Mouse (Mus musculus) naive thymus-derived CD4-positive, alpha-beta T cell, adult 2 months (primary cell): ENCODE results near the gene Pitpnm1.
"Not testable (repeated sequence)": the region's sequence is repeated elsewhere in the genome, so short reads cannot be mapped to it uniquely, and the experiment has no call there.

Source experiments
- DNase-seq: peaks from one replicate; pipeline ENCODE4 v3.0.0-alpha.2; 2011; ENCODE audit warnings: low read depth

Pitpnm1 gene

DNA sequence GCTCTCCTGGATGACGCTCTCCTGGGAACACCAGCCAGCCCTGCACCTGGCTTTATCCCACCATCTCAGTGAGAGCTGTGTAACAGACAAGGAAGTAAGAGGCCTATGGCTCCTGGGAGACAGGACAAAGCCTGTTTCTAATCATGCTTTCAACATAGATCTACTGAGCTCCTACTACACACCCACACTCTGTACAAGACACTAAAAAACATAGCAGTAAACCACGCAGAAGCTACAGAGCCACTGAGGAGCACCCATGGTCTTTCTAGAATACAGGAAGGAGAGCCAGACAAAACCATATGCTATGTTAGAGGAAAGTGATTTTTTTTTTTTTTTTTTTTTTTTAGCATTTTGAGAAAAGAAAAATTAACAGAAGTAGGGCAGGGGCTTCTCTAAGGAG is 18.6 kb downstream of the Pitpnm1 start:
- DNase-seq = peak; percentile 42

DNA sequence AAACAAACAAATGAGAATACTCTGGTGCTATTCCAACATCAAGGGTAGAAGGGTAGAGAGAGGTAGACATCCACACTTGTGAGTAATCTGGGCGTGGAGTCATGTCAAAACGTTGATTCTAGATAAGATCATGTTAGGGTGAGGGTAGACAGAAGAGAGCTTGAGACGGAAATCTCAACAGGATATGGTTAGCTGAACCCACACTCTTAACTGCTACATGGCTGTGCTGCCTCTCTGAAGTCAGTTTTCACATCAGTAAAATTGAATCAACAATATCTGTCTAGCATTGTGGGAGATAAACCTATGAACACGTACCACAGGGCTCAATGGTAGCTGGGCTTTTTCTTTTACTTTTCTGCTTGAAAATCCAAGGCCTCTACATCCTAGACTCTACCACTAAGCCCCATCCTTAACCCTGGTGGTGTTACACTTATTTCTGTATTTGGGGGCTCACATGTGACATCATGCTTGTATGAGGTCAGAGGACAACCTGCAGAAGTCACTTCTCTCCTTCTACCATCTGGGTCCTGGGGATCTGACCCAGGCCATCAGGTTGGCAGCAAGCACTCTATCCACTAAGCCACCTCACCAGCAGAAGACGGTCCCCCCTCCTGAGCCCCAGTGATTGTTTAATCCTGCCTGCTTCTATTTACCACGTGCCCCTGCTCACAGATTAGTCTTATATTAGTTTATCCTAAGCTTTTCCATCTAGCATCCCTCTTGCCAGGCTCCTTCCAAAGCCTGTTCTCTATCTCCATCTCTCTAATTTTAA is 20.1 kb downstream of the Pitpnm1 start:
- peak; percentile 93 for DNase-seq

- DNase-seq = no peak
Measured at GRCm38 (mm10) chr19:4120496-4120895, 20.7 kb downstream of the Pitpnm1 start.

DNA sequence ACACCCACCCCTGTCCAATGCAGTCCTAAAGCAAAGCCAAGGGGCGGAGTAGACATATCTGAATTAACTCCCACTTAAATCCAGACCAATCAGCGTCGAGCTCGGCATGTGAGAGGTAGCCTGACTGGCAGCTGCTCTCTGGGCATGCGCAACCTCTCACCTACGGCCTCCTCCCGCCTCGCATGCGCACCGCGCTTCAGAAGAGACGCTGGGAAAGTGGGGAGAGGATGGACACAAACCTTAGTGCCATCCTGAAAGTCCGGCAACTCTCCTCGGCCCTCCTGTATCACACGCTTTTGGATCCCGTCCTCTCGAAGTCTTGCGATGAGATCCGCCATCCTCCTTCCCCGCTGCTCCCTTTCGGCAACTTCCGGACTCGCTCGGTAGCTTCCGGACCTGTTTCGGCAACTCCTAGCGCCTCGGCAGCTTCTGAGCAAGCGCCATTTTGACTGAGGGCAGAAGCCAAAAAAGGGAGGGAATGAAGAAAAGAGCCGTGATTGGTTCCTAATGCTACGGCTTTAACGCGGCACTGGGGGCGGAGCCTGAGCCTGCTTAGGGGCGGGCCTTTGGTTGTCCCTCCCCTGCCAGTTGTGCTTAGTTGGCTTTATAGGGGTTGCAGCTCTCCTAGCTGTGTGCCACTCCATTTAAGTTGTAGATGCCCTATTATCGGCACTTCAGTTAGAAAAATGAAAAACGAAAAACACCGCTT is 21.5 kb downstream of the Pitpnm1 start:
- DNase-seq = peak; percentile 100

DNA sequence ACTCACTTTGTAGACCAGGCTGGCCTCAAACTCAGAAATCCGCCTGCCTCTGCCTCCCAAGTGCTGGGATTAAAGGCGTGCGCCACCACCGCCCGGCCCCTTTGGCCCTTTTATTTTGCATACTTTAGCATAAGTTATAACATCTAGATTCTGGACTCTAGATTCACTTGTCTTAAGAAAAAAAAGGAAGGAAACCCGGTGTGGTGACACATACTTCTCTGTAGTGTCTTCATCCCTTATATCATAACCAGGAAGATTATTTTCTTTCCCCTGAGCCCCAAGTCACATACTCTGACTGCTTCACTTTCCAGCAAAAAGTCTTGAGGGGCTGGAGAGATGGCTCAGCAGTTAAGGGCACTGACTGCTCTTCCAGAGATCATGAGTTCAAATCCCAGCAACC is 22.1 kb downstream of the Pitpnm1 start:
- DNase-seq = peak; percentile 47

GRCm38 (mm10) chr19:4122411-4123370 is 22.9 kb downstream of the Pitpnm1 start:
- DNase-seq = peak; percentile 40

GRCm38 (mm10) chr19:4124432-4124831 is 24.6 kb downstream of the Pitpnm1 start:
- no peak for DNase-seq

DNA sequence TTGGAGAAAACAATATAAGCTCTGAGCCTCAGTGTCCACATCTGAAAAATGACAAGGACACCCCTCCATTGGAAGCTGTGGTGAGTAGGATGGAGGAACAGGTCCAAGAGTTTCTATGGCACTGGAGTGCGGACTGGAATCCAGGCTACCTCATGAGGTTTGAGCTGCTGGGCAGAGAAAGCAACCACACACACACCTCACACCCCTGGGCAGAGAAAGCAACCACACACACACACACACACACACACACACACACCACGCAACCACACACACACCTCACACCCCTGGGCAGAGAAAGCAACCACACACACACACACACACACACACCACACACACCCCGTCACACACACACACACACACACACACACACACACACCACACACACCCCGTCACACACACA is 25.5 kb downstream of the Pitpnm1 start:
- DNase-seq = peak; percentile 64

DNA sequence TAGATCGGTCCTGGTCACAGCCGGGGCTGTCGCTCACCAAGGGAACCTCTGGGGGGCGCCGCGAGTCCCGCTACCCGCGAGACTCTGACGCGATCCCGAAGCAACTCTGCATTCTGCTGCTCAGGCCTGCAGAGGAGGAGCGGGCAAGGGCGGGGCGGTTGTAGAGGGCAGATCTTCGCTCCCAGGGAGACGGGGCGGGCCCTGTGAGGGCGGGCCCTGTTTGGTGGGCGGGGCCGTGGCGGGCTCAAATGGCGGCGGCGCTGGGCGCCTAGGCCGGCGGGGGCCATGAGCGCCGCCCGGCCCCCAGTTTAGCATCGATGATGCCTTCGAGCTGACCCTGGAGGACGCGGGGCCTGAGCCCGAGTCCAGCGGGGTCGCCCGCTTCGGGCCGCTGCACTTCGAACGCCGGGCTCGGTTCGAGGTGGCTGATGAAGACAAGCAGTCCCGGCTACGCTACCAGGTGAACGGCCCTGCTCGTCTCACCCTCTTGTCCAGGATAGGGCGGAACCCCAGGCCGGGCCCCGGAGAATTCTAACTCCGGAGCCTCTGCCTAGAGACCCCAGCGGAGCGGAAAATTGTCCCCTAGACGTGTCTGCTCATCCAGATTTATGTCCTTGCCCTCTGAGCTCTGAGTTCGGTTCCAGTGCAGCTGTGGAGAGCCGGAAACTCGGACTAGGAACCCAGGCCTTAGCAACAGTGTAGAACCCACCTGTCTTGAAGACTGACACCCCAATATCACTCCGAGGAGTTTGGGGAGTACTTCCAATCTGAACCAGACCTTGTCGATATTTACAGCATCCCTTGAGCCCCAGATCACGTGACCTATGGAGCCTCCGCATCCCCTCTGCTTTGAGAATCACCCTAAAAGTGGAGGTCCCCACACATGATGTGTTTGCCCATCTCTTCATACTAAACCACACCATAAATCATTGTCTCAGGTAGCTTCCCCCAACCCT is 26.2 kb downstream of the Pitpnm1 start, which contains the start of gene Aip:
Aip (minus strand) TSS at position 118 of the 956 bp plus-strand sequence.
- DNase-seq = peak; percentile 98

DNA sequence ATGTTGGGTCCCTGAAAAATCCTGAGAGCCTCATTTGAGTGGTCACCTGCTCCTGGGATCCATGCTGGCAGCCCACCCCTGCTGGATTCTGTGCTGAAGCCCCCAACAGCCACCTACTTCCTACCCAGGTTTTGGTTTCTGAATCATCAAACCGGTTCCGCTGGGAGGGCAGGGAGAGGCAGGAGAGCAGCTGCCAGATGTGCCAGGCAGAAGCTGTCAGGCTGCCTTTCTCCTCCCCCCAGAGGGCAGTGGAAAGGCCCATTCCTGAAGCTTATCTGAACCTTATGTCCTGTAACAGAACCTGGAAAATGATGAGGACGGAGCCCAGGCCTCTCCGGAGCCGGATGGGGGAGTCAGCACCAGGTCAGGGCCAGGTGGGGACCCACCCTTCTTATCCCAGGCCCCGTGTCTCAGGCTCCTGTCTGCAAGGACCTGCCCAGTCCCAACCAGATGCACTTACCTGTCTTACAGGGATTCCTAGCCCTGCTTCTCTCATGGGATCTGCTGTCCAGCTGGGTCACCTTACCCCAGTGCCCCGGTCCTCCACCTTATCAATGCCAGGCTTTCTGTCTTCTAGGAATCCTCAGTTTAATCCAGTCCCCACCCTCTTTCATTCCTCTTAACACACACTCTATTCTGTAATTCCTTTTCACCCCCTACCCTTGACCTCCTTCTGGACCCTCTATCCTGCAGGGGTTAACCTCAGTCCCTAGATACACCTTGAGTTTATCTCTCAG is 27.1 kb downstream of the Pitpnm1 start:
- DNase-seq = no peak

GRCm38 (mm10) chr19:4129462-4129861 is 29.7 kb downstream of the Pitpnm1 start:
- DNase-seq = no peak

GRCm38 (mm10) chr19:4130106-4130505 is 30.3 kb downstream of the Pitpnm1 start:
- DNase-seq = no peak

GRCm38 (mm10) chr19:4131075-4131474 is 31.3 kb downstream of the Pitpnm1 start:
- no peak for DNase-seq

- no peak for DNase-seq
Measured at GRCm38 (mm10) chr19:4131768-4132167, 32.0 kb downstream of the Pitpnm1 start.

DNA sequence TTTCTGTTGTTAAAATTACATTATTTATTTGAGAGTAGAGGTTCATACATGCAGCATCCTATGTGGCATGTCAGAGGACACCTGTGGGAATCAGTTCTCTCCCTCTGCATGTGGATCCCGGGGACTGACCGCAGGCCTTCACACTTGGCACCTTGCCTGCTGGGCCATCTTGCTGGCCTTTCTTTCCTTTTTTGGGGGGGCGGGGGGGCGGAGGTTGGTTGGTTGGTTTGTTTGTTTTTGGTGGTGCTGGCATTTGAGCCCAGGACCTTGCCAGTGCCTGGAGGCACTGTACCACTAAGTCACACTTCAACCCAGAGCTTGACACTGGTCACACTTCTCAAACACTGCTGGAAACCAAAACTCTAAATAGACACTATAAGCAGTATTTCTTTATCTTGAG is 34.6 kb downstream of the Pitpnm1 start:
- no peak for DNase-seq

DNA sequence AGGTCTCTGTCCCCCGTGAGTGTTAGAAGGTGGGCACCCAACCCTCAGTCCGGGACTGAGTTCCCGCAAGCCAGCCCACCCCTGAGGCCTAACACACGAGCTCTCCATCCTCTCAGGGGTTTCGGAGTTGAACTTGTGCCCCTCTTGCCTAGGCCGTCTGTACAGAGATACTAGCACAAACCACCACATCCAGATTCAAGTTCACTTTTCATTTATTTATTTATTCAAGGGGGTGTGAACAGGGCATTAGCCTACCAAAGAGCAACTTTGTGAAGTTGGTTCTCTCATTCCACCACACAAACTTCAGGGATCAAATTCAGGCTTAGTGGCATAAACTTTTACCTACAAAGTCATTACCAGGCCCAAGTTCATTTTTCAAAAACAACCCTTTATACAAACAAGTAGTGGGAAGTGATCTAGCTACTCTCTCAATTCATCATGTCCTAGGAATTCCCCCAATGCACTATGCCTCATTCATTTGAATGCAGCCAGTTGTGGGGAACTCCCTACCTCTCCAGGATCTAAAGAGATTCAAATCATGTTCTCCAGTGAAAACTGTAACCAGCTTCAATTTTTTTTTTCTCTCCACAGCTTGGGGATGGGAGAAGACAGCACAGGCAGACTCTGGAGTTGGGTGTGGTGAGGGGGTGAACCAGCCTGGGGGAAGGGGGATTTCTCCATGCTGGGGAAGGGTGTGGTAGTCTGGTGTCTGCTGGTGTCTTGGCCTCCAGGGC is 35.6 kb downstream of the Pitpnm1 start:
- DNase-seq = not testable (repeated sequence)

- DNase-seq = peak; percentile 62
Measured at GRCm38 (mm10) chr19:4135963-4136345, 36.2 kb downstream of the Pitpnm1 start.

DNA sequence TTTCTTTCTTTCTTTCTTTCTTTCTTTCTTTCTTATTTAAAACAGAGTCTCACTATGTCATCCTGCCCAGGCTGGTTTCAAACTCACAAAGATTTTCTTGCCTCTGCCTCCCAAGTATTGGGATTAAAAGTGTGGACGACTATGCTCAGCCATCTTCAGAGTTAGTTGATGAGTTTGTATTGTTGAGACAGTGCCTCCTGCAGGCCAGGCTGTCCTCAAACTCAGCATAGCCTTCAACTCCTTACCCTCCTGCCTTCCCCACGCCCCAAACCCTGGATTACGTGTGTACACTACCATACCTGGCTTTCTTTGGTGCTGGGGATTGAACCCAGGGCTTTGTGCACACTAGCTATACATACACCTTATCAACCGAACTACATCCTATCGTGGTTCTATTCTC is 36.7 kb downstream of the Pitpnm1 start:
- no peak for DNase-seq

GRCm38 (mm10) chr19:4137913-4138312 is 38.1 kb downstream of the Pitpnm1 start:
- DNase-seq = no peak

GRCm38 (mm10) chr19:4139446-4139845 is 39.6 kb downstream of the Pitpnm1 start, which contains the start of gene Gpr152:
TSS of gene Gpr152 (plus strand) at chr19:4139787.
- no peak for DNase-seq
